Comparison of ENCODE assay signal across 8 mouse cellular contexts in genomic region chr17:33924577-33925283, GRCm38 (mm10). TPM values are rescaled to one million over a fixed set of nuclear protein-coding genes. Genes with fewer than 3 reads are reported as not detected.
A peak's percentile ranks its signal among the peaks of the same experiment; 100 is the strongest.
DNase-seq lines count a peak whose midpoint lies in the region; ATAC-seq and TF ChIP-seq lines count a peak whose summit lies in the region.

No protein-coding gene starts in this region.

- 0 out of 2 replicates have a peak overlapping the region, but pooled peaks have one; percentile 5 for H3K4me3 ChIP-seq in hindbrain, embryonic 10.5 days
- no peak overlapping the region for H3K4me3 ChIP-seq in hindbrain, embryonic 14.5 days (replicated peaks; ENCODE audit: low read length)
- H3K4me3 ChIP-seq in E14TG2a.4 (replicated peaks; ENCODE audit: low read length), result peak overlapping the region; percentile 55
- no peak overlapping the region for H3K4me3 ChIP-seq in midbrain, embryonic 16.5 days (ENCODE audit: low read depth, low read length)

- peak; percentile 94 for TF ChIP-seq CTCF in E14TG2a.4 (conservative IDR thresholded peaks at IDR 0.05; ENCODE audit: low read length)

- H3K27ac ChIP-seq in hindbrain, embryonic 10.5 days, result no peak overlapping the region
- H3K27ac ChIP-seq in hindbrain, embryonic 14.5 days, result no peak overlapping the region
- no peak overlapping the region for H3K27ac ChIP-seq in midbrain, embryonic 16.5 days (ENCODE audit: low read length)

- no peak overlapping the region for H3K4me2 ChIP-seq in hindbrain, embryonic 14.5 days (replicated peaks)
- H3K4me2 ChIP-seq in midbrain, embryonic 16.5 days (ENCODE audit: low read length), result no peak overlapping the region

- no peak overlapping the region for H3K9ac ChIP-seq in hindbrain, embryonic 14.5 days
- no peak overlapping the region for H3K9ac ChIP-seq in midbrain, embryonic 16.5 days (ENCODE audit: low read depth, low read length)

- WGBS in hindbrain, embryonic 10.5 days, result 78% methylated on average over 10 of the region's 10 CpGs
- WGBS in hindbrain, embryonic 14.5 days, result 79% methylated on average over 10 of the region's 10 CpGs
- WGBS in midbrain, embryonic 16.5 days, result 87% methylated on average over 10 of the region's 10 CpGs

- no peak for DNase-seq in hindbrain, embryonic 10.5 days (ENCODE audit: low spot score)
- DNase-seq in hindbrain, embryonic 14.5 days (ENCODE audit: low spot score), result no peak
- DNase-seq in c-Kit-negative CD71-positive TER-119-positive erythroid progenitor cells, embryonic 14.5 days (ENCODE audit: low read depth, low spot score), result peak; percentile 65
- no peak for DNase-seq in neural tube, embryonic 10.5 days (ENCODE audit: extremely low spot score, low spot score)

- H3K27me3 ChIP-seq in hindbrain, embryonic 10.5 days (ENCODE audit: insufficient read depth, poor library complexity, severe bottlenecking), result no peaks in the 10 kb centered on the region
- H3K27me3 ChIP-seq in hindbrain, embryonic 14.5 days (ENCODE audit: control insufficient read depth, insufficient read depth, low read length), result no peaks in the 10 kb centered on the region
- H3K27me3 ChIP-seq in E14TG2a.4 (ENCODE audit: insufficient read depth, low read length), result no peaks in the 10 kb centered on the region
- no peaks in the 10 kb centered on the region for H3K27me3 ChIP-seq in midbrain, embryonic 16.5 days (ENCODE audit: control insufficient read depth, insufficient read depth, low read depth, low read length)

- peaks cover 35% of the 10 kb centered on the region for H3K4me1 ChIP-seq in hindbrain, embryonic 10.5 days (replicated peaks)
- peaks cover 19% of the 10 kb centered on the region; the same call in 1 of the 2 replicates for H3K4me1 ChIP-seq in hindbrain, embryonic 14.5 days (replicated peaks; ENCODE audit: control insufficient read depth, insufficient read depth, low read length)
- H3K4me1 ChIP-seq in E14TG2a.4 (replicated peaks; ENCODE audit: low read depth, low read length), result peaks cover 69% of the 10 kb centered on the region
- peaks cover 17% of the 10 kb centered on the region for H3K4me1 ChIP-seq in midbrain, embryonic 16.5 days (ENCODE audit: control insufficient read depth, insufficient read depth, low read length)

- ATAC-seq in hindbrain, embryonic 14.5 days (ENCODE audit: low FRiP score), result no peak
- peak; percentile 43 for ATAC-seq in megakaryocyte-erythroid progenitor cell, adult 5-6 weeks (replicated peaks; ENCODE audit: low FRiP score, low TSS enrichment, poor library complexity, severe bottlenecking)
- ATAC-seq in midbrain, embryonic 16.5 days, result no peak
- ATAC-seq in erythroid progenitor cell, adult 5-6 weeks (replicated peaks; ENCODE audit: low FRiP score, poor library complexity, severe bottlenecking), result no peak

- H3K9me3 ChIP-seq in hindbrain, embryonic 10.5 days, result no peaks in the 10 kb centered on the region
- no peaks in the 10 kb centered on the region for H3K9me3 ChIP-seq in hindbrain, embryonic 14.5 days (ENCODE audit: control insufficient read depth, low read length)
- H3K9me3 ChIP-seq in E14TG2a.4 (ENCODE audit: low read length), result no peaks in the 10 kb centered on the region
- no peaks in the 10 kb centered on the region for H3K9me3 ChIP-seq in midbrain, embryonic 16.5 days (replicated peaks; ENCODE audit: control insufficient read depth, low read length, poor library complexity, severe bottlenecking)

- peaks cover 31% of the 10 kb centered on the region for H3K36me3 ChIP-seq in hindbrain, embryonic 10.5 days
- peaks cover 13% of the 10 kb centered on the region for H3K36me3 ChIP-seq in hindbrain, embryonic 14.5 days (replicated peaks; ENCODE audit: control insufficient read depth, insufficient read depth)
- H3K36me3 ChIP-seq in E14TG2a.4 (ENCODE audit: insufficient read depth, low read length), result peaks cover 63% of the 10 kb centered on the region
- H3K36me3 ChIP-seq in midbrain, embryonic 16.5 days (ENCODE audit: control insufficient read depth, insufficient read depth, low read length), result peaks cover 5% of the 10 kb centered on the region; the same call in 1 of the 2 replicates

RNA-seq across cellular contexts. Expression of gene Rgl2, which starts 4.6 kb away (rescaled TPM):
- 45.2 and 55.7 TPM in 2 replicates for polyA plus RNA-seq in hindbrain, embryonic 10.5 days (2016; fragmentation: Nextera tagmentation; extraction: Ambion mirVana)
- 47.7 and 49.2 TPM in 2 replicates for polyA plus RNA-seq in hindbrain, embryonic 14.5 days (2014; fragmentation: Nextera tagmentation; extraction: Ambion mirVana)
- 42.6 and 49.0 TPM in 2 replicates for total RNA-seq in megakaryocyte-erythroid progenitor cell, adult 5-6 weeks (2014; fragmentation: Nextera tagmentation)
- total RNA-seq in megakaryocyte-erythroid progenitor cell, adult 5-6 weeks (2017), result 10.4 and 14.0 TPM in 2 replicates
- 54.9 and 57.2 TPM in 2 replicates for polyA plus RNA-seq in midbrain, embryonic 16.5 days (2015; fragmentation: Nextera tagmentation; extraction: Ambion mirVana)
- total RNA-seq in erythroid progenitor cell, adult 5-6 weeks (2015; ENCODE audit: low replicate concordance), result 8.6 and 13.4 TPM in 2 replicates
- total RNA-seq in erythroid progenitor cell, adult 5-6 weeks (2017; ENCODE audit: low replicate concordance), result 11.3 and 29.0 TPM in 2 replicates

RNA-seq across cellular contexts. Expression of gene Zbtb22, which starts 9.0 kb away (rescaled TPM):
- 23.0 and 24.0 TPM in 2 replicates for polyA plus RNA-seq in hindbrain, embryonic 10.5 days (2016; fragmentation: Nextera tagmentation; extraction: Ambion mirVana)
- 10.4 and 11.4 TPM in 2 replicates for polyA plus RNA-seq in hindbrain, embryonic 14.5 days (2014; fragmentation: Nextera tagmentation; extraction: Ambion mirVana)
- 18.0 and 18.4 TPM in 2 replicates for total RNA-seq in megakaryocyte-erythroid progenitor cell, adult 5-6 weeks (2014; fragmentation: Nextera tagmentation)
- 14.9 and 18.6 TPM in 2 replicates for total RNA-seq in megakaryocyte-erythroid progenitor cell, adult 5-6 weeks (2017)
- 16.8 TPM in 2 replicates for polyA plus RNA-seq in midbrain, embryonic 16.5 days (2015; fragmentation: Nextera tagmentation; extraction: Ambion mirVana)
- 11.7 and 23.8 TPM in 2 replicates for total RNA-seq in erythroid progenitor cell, adult 5-6 weeks (2015; ENCODE audit: low replicate concordance)
- 20.3 and 28.8 TPM in 2 replicates for total RNA-seq in erythroid progenitor cell, adult 5-6 weeks (2017; ENCODE audit: low replicate concordance)

RNA-seq across cellular contexts. Expression of gene Tapbp, which starts 9.0 kb away (rescaled TPM):
- polyA plus RNA-seq in hindbrain, embryonic 10.5 days (2016; fragmentation: Nextera tagmentation; extraction: Ambion mirVana), result 14.5 and 17.2 TPM in 2 replicates
- polyA plus RNA-seq in hindbrain, embryonic 14.5 days (2014; fragmentation: Nextera tagmentation; extraction: Ambion mirVana), result 24.9 and 29.6 TPM in 2 replicates
- 47.9 and 65.3 TPM in 2 replicates for total RNA-seq in megakaryocyte-erythroid progenitor cell, adult 5-6 weeks (2014; fragmentation: Nextera tagmentation)
- 35.6 and 42.1 TPM in 2 replicates for total RNA-seq in megakaryocyte-erythroid progenitor cell, adult 5-6 weeks (2017)
- polyA plus RNA-seq in midbrain, embryonic 16.5 days (2015; fragmentation: Nextera tagmentation; extraction: Ambion mirVana), result 21.1 and 26.1 TPM in 2 replicates
- 86.1 and 88.4 TPM in 2 replicates for total RNA-seq in erythroid progenitor cell, adult 5-6 weeks (2015; ENCODE audit: low replicate concordance)
- 88.8 and 97.2 TPM in 2 replicates for total RNA-seq in erythroid progenitor cell, adult 5-6 weeks (2017; ENCODE audit: low replicate concordance)

RNA-seq across cellular contexts. Expression of gene Pfdn6, which starts 15.4 kb away (rescaled TPM):
- polyA plus RNA-seq in hindbrain, embryonic 10.5 days (2016; fragmentation: Nextera tagmentation; extraction: Ambion mirVana), result 228 TPM in 2 replicates
- 157 and 161 TPM in 2 replicates for polyA plus RNA-seq in hindbrain, embryonic 14.5 days (2014; fragmentation: Nextera tagmentation; extraction: Ambion mirVana)
- 192 and 240 TPM in 2 replicates for total RNA-seq in megakaryocyte-erythroid progenitor cell, adult 5-6 weeks (2014; fragmentation: Nextera tagmentation)
- total RNA-seq in megakaryocyte-erythroid progenitor cell, adult 5-6 weeks (2017), result 209 and 235 TPM in 2 replicates
- 186 and 191 TPM in 2 replicates for polyA plus RNA-seq in midbrain, embryonic 16.5 days (2015; fragmentation: Nextera tagmentation; extraction: Ambion mirVana)
- 52.0 and 68.1 TPM in 2 replicates for total RNA-seq in erythroid progenitor cell, adult 5-6 weeks (2015; ENCODE audit: low replicate concordance)
- 40.0 and 109 TPM in 2 replicates for total RNA-seq in erythroid progenitor cell, adult 5-6 weeks (2017; ENCODE audit: low replicate concordance)

RNA-seq across cellular contexts. Expression of gene Daxx, which starts 15.5 kb away (rescaled TPM):
- polyA plus RNA-seq in hindbrain, embryonic 10.5 days (2016; fragmentation: Nextera tagmentation; extraction: Ambion mirVana), result 73.1 and 82.8 TPM in 2 replicates
- 39.2 and 43.2 TPM in 2 replicates for polyA plus RNA-seq in hindbrain, embryonic 14.5 days (2014; fragmentation: Nextera tagmentation; extraction: Ambion mirVana)
- 60.3 and 70.5 TPM in 2 replicates for total RNA-seq in megakaryocyte-erythroid progenitor cell, adult 5-6 weeks (2014; fragmentation: Nextera tagmentation)
- total RNA-seq in megakaryocyte-erythroid progenitor cell, adult 5-6 weeks (2017), result 41.3 and 49.0 TPM in 2 replicates
- polyA plus RNA-seq in midbrain, embryonic 16.5 days (2015; fragmentation: Nextera tagmentation; extraction: Ambion mirVana), result 55.1 and 59.7 TPM in 2 replicates
- 18.0 and 23.9 TPM in 2 replicates for total RNA-seq in erythroid progenitor cell, adult 5-6 weeks (2015; ENCODE audit: low replicate concordance)
- total RNA-seq in erythroid progenitor cell, adult 5-6 weeks (2017; ENCODE audit: low replicate concordance), result 23.4 and 29.3 TPM in 2 replicates

Comparison
In these comparisons a context has a peak if more than half of its experiments do, and no peak if none do; other contexts are left out.
1. H3K4me3 ChIP-seq: peak in hindbrain, embryonic 10.5 days (single experiment) and E14TG2a.4 (single experiment); none in hindbrain, embryonic 14.5 days (single experiment) and midbrain, embryonic 16.5 days (single experiment).